Mouse (Mus musculus) heart, adult 2 months (tissue): ENCODE measurements around the gene Emc1.

ENCODE experiments used
- CTCF ChIP-seq: fragments of 200-600 bp; IDR thresholded peaks from 2 replicates; pipeline ENCODE4 v1.8.1; 2022; ENCODE audit warnings: antibody characterized with exemption, mild to moderate bottlenecking, moderate library complexity
- EP300 ChIP-seq: fragments of 200-500 bp; IDR thresholded peaks from 2 replicates; pipeline ENCODE4 v1.6.1; 2011; ENCODE audit warnings: low read depth, low read length, control low read depth; ENCODE audit not compliant: insufficient read depth
- POLR2A ChIP-seq: fragments of 200-500 bp; IDR thresholded peaks from 2 replicates; pipeline ENCODE4 v1.6.1; 2011; ENCODE audit warnings: mild to moderate bottlenecking, low read depth, low read length, control low read depth; ENCODE audit not compliant: insufficient read depth

- TF ChIP-seq POLR2A (peak; percentile 94), CTCF (0 out of 2 replicates have a peak, but pooled peaks have one; percentile 21), EP300 (0 out of 2 replicates have a peak, but pooled peaks have one; percentile 21)
Observed at GRCm38 (mm10) chr4:139310171-139310898, 42.1 kb upstream of the Emc1 start, which contains the start of the genes Pqlc2 and Akr7a5.
